Mouse (Mus musculus): ENCODE measurements around the gene Gm20509. TPM values are rescaled to one million over a fixed set of nuclear protein-coding genes. Genes with fewer than 3 reads are reported as not detected.

The Gm20509 gene
- not detected in 2 replicates for polyA plus RNA-seq (2012; rRNA removed)

GRCm38 (mm10) chr9:73102181-73102580 is at the start of gene Gm20509:
Gene Gm20509, plus strand, starts transcription at chr9:73102470.
- no peak for DNase-seq
- TF ChIP-seq POLR2A (IDR thresholded peaks at IDR 0.05; ENCODE audit: borderline replicate concordance, extremely low read depth, low read depth, low read length) (no peak), CTCF (IDR thresholded peaks at IDR 0.05; ENCODE audit: insufficient read depth, low read length) (no peak)
- Histone ChIP-seq H3K4me3 (replicated peaks; ENCODE audit: extremely low read depth, low read depth, low read length) (no peak within 1 kb of the TSS), H3K4me1 (ENCODE audit: control insufficient read depth, insufficient read depth, low read length) (no peaks in the 10 kb centered on the region)
- 85% methylated on average over 4 of the region's 4 CpGs for WGBS

DNA sequence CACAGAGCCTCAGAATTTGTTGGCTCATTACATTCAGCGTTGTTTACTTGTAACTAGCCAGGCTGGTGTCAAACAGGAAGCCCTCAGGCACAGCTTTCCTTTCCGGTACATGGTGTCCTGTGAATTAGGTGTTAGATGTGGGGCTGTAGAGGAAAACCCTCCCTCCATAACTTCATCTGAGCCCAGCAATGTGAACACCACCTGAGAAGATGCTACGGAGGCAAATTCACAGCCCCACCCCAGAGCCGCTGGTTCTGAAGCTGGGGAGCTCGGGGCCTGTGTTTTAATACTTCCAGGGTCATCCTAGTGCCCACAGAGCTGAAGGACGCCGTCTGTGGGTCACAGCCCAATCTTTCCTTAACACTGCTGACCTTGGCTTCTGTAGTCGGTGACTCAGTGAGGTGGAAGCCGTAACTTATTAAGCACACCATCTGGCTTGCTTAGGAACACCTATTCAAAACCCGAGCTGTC is 46.8 kb upstream of the Gm20509 start:
- Histone ChIP-seq H3K4me1 (ENCODE audit: control insufficient read depth, insufficient read depth, low read length) (peaks cover 18% of the 10 kb centered on the region), H3K4me3 (replicated peaks; ENCODE audit: extremely low read depth, low read depth, low read length) (no peak overlapping the region)
- TF ChIP-seq CTCF (IDR thresholded peaks at IDR 0.05; ENCODE audit: insufficient read depth, low read length), result no peak
- no peak for TF ChIP-seq POLR2A (IDR thresholded peaks at IDR 0.05; ENCODE audit: borderline replicate concordance, extremely low read depth, low read depth, low read length)
- no peak for DNase-seq
- WGBS, result 54% methylated on average over 10 of the region's 10 CpGs

DNA sequence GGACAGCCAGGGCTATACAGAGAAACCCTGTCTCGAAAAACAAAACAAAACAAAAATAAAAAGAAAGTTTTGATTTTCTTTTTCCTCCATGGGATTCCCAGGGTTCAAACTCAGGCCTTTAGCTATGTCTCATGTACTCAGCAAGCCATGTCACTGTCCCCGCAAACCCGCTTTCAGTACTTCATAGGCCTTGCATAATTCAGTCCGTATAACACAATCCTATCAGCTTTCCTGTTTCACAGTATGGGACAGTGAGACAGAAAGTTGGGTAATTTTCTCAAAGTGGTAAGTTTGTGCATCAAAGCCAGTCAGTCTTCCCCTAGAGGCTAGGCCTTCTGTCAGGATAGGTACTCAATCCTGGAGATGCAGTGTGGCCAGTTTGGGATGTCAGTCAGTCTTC is 43.0 kb upstream of the Gm20509 start:
- 87% methylated on average over 4 of the region's 4 CpGs for WGBS
- no peak for DNase-seq
- TF ChIP-seq POLR2A (IDR thresholded peaks at IDR 0.05; ENCODE audit: borderline replicate concordance, extremely low read depth, low read depth, low read length) (no peak), CTCF (IDR thresholded peaks at IDR 0.05; ENCODE audit: insufficient read depth, low read length) (no peak)

GRCm38 (mm10) chr9:73063621-73064290 is 38.5 kb upstream of the Gm20509 start:
- TF ChIP-seq CTCF (IDR thresholded peaks at IDR 0.05; ENCODE audit: insufficient read depth, low read length), result no peak
- no peak for TF ChIP-seq POLR2A (IDR thresholded peaks at IDR 0.05; ENCODE audit: borderline replicate concordance, extremely low read depth, low read depth, low read length)
- H3K4me3 ChIP-seq (replicated peaks; ENCODE audit: extremely low read depth, low read depth, low read length), result no peak overlapping the region
- 53% methylated on average over 15 of the region's 15 CpGs for WGBS

More for the DNA sequence above, 43.0 kb upstream of the Gm20509 start:
- no peak overlapping the region for H3K4me3 ChIP-seq (replicated peaks; ENCODE audit: extremely low read depth, low read depth, low read length)
- H3K4me1 ChIP-seq (ENCODE audit: control insufficient read depth, insufficient read depth, low read length), result peaks cover 15% of the 10 kb centered on the region

DNA sequence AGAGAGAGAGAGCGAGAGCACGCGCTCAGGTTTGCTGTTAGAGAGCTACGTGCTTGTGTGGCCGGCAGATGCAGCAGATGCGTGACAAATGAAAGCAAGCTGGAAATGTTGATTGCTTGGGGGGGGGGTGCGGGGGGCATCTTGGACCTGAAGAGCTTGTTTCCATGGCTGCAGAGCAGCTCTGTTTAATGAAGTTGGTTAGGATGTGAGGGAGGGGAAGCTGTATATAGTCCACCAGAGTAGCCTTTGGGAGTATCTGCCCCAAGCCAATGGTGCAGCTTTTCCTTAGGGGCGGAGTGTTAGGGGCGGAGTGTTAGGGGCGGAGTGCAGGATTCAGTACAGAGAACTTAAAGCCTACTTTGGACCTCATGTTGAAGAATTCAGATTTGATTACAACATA is 35.2 kb upstream of the Gm20509 start:
- 35% methylated on average over 10 of the region's 10 CpGs for WGBS
- Histone ChIP-seq H3K4me1 (ENCODE audit: control insufficient read depth, insufficient read depth, low read length) (peaks cover 19% of the 10 kb centered on the region), H3K4me3 (replicated peaks; ENCODE audit: extremely low read depth, low read depth, low read length) (no peak overlapping the region)
- DNase-seq, result no peak
- TF ChIP-seq CTCF (IDR thresholded peaks at IDR 0.05; ENCODE audit: insufficient read depth, low read length), result no peak
- no peak for TF ChIP-seq POLR2A (IDR thresholded peaks at IDR 0.05; ENCODE audit: borderline replicate concordance, extremely low read depth, low read depth, low read length)

More at GRCm38 (mm10) chr9:73063621-73064290, 38.5 kb upstream of the Gm20509 start:
- no peak for DNase-seq
- peaks cover 8% of the 10 kb centered on the region for H3K4me1 ChIP-seq (ENCODE audit: control insufficient read depth, insufficient read depth, low read length)

- H3K4me1 ChIP-seq (ENCODE audit: control insufficient read depth, insufficient read depth, low read length), result peaks cover 19% of the 10 kb centered on the region
- H3K4me3 ChIP-seq (replicated peaks; ENCODE audit: extremely low read depth, low read depth, low read length), result no peak overlapping the region
- TF ChIP-seq POLR2A (IDR thresholded peaks at IDR 0.05; ENCODE audit: borderline replicate concordance, extremely low read depth, low read depth, low read length) (peak; percentile 38; the same call in 1 of the 2 replicates), CTCF (IDR thresholded peaks at IDR 0.05; ENCODE audit: insufficient read depth, low read length) (no peak)
- DNase-seq, result no peak
- 9% methylated on average over 6 of the region's 6 CpGs for WGBS
These were observed 34.0 kb upstream of the Gm20509 start for GRCm38 (mm10) chr9:73068230-73068679.

GRCm38 (mm10) chr9:73068688-73069087 is 33.6 kb upstream of the Gm20509 start:
- Histone ChIP-seq H3K4me3 (replicated peaks; ENCODE audit: extremely low read depth, low read depth, low read length) (no peak overlapping the region), H3K4me1 (ENCODE audit: control insufficient read depth, insufficient read depth, low read length) (peaks cover 19% of the 10 kb centered on the region)
- 39% methylated on average over 6 of the region's 6 CpGs for WGBS
- TF ChIP-seq POLR2A (IDR thresholded peaks at IDR 0.05; ENCODE audit: borderline replicate concordance, extremely low read depth, low read depth, low read length), result no peak
- TF ChIP-seq CTCF (IDR thresholded peaks at IDR 0.05; ENCODE audit: insufficient read depth, low read length), result no peak
- no peak for DNase-seq

- DNase-seq, result no peak
- peaks cover 19% of the 10 kb centered on the region for H3K4me1 ChIP-seq (ENCODE audit: control insufficient read depth, insufficient read depth, low read length)
- no peak for TF ChIP-seq POLR2A (IDR thresholded peaks at IDR 0.05; ENCODE audit: borderline replicate concordance, extremely low read depth, low read depth, low read length)
- no peak for TF ChIP-seq CTCF (IDR thresholded peaks at IDR 0.05; ENCODE audit: insufficient read depth, low read length)
- no peak overlapping the region for H3K4me3 ChIP-seq (replicated peaks; ENCODE audit: extremely low read depth, low read depth, low read length)
- WGBS, result 39% methylated on average over 10 of the region's 10 CpGs
These were observed 31.2 kb upstream of the Gm20509 start for GRCm38 (mm10) chr9:73070971-73071659.

GRCm38 (mm10) chr9:73072426-73072825 is 29.8 kb upstream of the Gm20509 start:
- Histone ChIP-seq H3K4me3 (replicated peaks; ENCODE audit: extremely low read depth, low read depth, low read length) (no peak overlapping the region), H3K4me1 (ENCODE audit: control insufficient read depth, insufficient read depth, low read length) (peaks cover 17% of the 10 kb centered on the region)
- TF ChIP-seq POLR2A (IDR thresholded peaks at IDR 0.05; ENCODE audit: borderline replicate concordance, extremely low read depth, low read depth, low read length) (no peak), CTCF (IDR thresholded peaks at IDR 0.05; ENCODE audit: insufficient read depth, low read length) (no peak)
- no peak for DNase-seq
- 79% methylated on average over 8 of the region's 8 CpGs for WGBS
